Mouse (Mus musculus) megakaryocyte, embryonic 14.5 days (primary cell): ENCODE data around the gene Ppp1r36.

Experiments used
- FLI1 ChIP-seq: IDR thresholded peaks from 2 replicates; pipeline ENCODE4 v1.6.1; 2012; ENCODE audit warnings: low read length, inconsistent platforms, mixed read lengths
- GATA1 ChIP-seq: IDR thresholded peaks from 3 replicates; pipeline ENCODE4 v1.6.1; 2012; ENCODE audit warnings: mixed read lengths, low read length, inconsistent platforms, borderline replicate concordance

DNA sequence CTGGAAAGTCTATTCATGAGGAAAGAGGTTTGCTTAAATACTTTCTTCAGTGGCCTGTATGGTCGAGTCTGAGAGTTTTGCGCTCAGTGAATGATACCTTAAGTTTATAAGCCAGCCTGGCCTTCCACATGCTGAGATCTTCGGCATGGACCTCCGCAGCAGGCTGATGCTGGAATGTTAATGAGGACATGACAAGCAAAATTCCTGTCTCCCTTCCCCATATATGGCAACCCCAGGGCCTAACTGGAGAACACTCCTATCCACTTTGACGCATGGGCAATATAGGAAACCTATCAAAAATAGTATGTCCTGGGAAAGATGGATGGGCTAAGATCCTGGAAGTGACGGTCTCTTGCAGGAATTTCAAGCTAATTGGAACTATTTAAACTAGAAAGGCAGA lies 30.8 kb downstream of the Ppp1r36 start:
- TF ChIP-seq GATA1 (no peak), FLI1 (no peak)
